Mouse (Mus musculus): ENCODE data around the gene Gm39115.
"Not testable (repeated sequence)": the region's sequence is repeated elsewhere in the genome, so short reads cannot be mapped to it uniquely, and the experiment has no call there.

The Gm39115 gene

DNA sequence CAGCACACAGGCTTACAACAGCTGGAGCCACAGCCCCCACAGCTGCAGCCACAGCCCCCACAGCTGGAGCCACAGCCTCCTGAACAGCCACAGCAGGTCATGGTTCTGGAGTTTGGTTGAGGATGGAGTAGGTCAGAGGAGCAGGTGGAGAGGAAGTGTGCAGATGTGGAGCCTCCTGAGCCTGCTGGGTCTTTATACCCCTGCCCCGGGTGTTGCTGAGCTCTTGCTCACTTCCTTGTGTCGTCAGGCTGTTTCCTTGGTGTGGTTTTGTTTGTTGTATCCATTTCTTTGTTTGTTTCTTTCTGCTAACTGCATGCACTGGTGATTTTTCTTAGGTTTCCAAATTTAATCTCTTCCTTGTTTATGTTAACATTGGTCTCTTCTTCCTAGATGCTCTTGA lies at the start of gene Gm39115:
Gene Gm39115 (minus strand): TSS at position 101 of the 400 bp plus-strand sequence.
- DNase-seq = not testable (repeated sequence)

- DNase-seq = no peak
Observed at GRCm38 (mm10) chr7:142181021-142181420, 45.2 kb upstream of the Gm39115 start.

GRCm38 (mm10) chr7:142178685-142179084 lies 42.9 kb upstream of the Gm39115 start:
- DNase-seq = no peak

DNA sequence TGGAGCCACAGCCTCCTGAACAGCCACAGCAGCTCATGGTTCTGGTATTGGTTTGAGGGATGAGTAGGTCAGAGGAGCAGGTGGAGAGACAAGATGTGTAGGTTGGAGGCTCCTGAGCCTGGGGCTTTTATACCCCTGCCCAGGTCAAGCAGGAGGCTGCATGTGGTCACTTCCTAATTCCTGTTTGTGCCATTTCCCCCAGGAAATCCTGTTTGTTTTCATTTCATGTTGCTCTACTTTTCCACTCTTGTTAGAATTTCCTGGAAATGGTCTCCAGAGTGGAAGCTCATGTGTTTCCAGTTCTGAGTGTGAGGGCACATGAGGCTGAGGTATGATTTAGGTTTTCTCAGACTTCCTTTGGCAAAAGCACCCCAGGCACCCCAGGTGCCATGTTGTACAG lies 40.1 kb upstream of the Gm39115 start, which contains the start of gene Krtap5-2:
Gene Krtap5-2 (minus strand): TSS at position 101 of the 400 bp plus-strand sequence.
- DNase-seq = not testable (repeated sequence)

DNA sequence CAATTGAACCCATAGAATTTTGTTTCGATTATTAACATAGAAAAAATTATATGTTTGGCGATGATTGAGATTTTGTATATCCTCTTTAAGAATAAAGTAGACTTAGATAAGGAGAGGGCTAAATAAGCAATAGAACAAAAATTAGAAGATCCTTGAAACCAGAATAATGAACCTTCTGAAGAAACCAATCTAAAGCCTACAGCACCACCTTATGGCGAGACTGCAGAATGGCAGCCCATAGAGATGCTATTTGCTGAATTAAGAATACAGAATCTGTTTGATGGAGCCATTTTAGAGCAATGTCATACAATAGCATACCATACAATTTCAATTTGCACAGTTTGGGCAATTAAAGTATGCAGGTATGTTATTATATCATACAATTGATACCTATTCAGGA lies 34.0 kb upstream of the Gm39115 start:
- no peak for DNase-seq

GRCm38 (mm10) chr7:142165639-142166038 lies 29.8 kb upstream of the Gm39115 start, which contains the start of gene Gm4553:
Gm4553 (minus strand) TSS chr7:142165739.
- not testable (repeated sequence) for DNase-seq

DNA sequence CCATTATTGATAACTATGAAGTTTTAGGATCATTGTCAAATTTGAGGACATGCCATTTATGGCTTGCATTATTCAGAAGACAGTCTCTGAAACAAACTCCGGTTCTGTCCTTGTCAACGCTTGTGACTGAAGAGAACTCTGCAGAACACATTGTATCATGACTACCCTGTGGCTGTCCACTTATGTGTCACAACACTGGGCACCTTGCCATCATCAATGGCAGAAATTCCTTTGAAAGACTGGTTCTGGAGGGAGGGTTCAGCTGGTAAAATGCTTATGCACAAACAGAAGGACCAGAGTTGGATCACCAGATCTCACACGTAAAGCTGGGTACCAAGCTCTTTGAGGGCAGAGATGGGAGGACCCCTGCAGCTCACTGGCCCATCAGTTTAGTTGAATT lies 23.5 kb upstream of the Gm39115 start:
- DNase-seq = no peak

DNA sequence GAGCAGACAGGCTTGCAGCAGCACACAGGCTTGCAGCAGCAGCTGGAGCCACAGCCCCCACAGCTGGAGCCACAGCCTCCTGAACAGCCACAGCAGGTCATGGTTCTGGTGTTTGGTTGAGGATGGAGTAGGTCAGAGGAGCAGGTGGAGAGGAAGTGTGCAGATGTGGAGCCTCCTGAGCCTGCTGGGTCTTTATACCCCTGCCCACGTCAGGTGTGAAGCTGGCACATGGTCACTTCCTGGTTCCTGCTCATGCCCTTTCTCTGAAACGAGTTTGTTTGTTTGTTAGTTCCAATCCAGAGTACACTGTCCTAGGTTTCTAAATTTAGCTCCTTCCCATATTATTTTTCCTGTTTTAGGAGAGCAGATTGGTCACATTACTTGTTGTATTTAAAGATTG lies 21.2 kb upstream of the Gm39115 start, which contains the start of gene Gm29735:
Gene Gm29735 (minus strand): TSS at position 101 of the 400 bp plus-strand sequence.
- not testable (repeated sequence) for DNase-seq

DNA sequence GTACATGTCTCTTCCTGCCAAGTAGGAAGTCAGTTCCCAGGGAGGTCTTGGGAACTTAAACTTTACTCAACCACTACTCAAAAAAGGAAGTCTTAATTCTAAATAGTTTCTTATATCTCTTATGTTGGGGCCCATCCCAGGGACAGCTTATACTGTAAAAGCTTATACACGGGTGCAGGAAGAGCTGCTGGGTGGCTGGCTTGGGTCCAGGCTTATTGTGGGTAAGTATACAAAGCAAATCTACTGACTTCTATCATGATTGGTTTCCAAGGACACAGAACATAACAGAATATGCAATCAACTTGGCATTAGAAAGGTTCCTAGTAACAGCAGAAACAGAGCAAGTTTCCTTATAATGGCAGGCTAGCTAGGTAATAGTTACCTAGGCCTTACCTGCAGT lies 19.5 kb upstream of the Gm39115 start:
- DNase-seq = no peak

- DNase-seq = no peak
Observed at GRCm38 (mm10) chr7:142152191-142152590, 16.4 kb upstream of the Gm39115 start.

DNA sequence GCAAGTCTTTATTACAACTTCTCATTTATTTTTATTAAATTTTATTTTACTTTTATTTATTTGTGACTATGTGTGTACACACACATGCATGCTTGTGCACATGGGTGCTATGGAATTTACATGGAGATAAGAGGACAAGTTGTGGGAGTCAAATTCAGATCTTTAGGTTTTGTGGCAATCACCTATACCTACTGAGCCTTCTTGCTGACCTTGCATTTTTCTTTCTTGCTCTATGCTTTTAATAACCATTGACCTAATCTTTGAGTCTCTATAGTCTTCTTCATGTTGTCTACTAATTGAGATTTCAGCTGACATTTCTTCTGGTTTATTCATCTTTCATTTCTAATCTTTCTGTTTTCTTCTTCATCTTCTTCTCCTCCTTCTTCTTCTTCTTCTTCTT lies 12.8 kb upstream of the Gm39115 start:
- DNase-seq = no peak

- DNase-seq = peak; percentile 60 to 72
Observed at GRCm38 (mm10) chr7:142146033-142146432, 10.2 kb upstream of the Gm39115 start.

- no peak for DNase-seq
Observed at GRCm38 (mm10) chr7:142145413-142145940, 9.6 kb upstream of the Gm39115 start.

- DNase-seq = no peak
Observed at GRCm38 (mm10) chr7:142144507-142144906, 8.7 kb upstream of the Gm39115 start, which contains the start of gene Gm45337. Gm45337 (minus strand) TSS chr7:142144607.

- DNase-seq = not testable (repeated sequence)
Observed at GRCm38 (mm10) chr7:142143506-142144010, 7.7 kb upstream of the Gm39115 start.

- no peak for DNase-seq
Observed at GRCm38 (mm10) chr7:142140696-142141095, 4.9 kb upstream of the Gm39115 start.

GRCm38 (mm10) chr7:142134206-142134995 lies 1.4 kb downstream of the Gm39115 start:
- peak; percentile 35 to 50 for DNase-seq

DNA sequence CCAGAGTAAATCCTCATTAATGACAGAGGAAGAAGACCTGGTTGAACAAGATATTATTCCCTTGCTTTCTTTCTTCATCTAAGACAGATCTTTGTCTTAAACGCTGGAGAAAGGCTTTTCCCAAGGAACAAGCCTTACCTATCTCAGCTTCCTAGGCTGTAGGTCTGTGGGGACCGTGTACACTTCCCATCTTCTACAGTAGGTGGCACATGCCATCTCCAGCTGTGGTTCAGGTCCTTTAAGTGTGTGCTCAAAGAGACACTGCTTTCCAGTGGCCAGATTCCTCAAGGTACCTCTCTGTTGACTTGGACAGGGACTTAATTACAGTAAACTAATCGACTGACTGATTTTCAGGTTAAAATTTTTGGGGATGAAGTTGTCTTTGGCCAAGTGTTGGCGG lies 7.0 kb downstream of the Gm39115 start:
- no peak for DNase-seq

- not testable (repeated sequence) for DNase-seq
Observed at GRCm38 (mm10) chr7:142120629-142121028, 15.2 kb downstream of the Gm39115 start, which contains the start of gene Gm45618. Gm45618 (minus strand) TSS chr7:142120729.

DNA sequence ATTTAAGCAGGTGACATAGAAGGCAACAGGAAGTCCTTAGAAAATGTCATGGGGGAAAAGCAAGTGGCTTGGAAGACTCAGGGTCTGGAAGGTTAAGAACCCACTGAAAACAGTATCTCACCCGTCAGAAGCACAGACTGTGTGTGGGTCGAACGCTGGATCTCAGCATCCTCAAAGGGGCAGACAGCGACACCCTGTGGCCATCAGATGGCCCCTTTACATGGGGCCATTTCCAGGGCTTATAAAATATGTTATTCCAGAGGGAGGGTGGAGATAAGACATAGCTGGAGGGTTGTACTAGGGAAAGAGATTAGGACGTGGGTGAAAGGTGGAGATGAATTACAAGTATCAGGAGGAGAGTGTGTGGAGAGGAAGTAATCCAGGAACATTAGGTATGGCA lies 16.2 kb downstream of the Gm39115 start:
- peak; percentile 28 to 33 for DNase-seq

GRCm38 (mm10) chr7:142104747-142105146 lies 31.1 kb downstream of the Gm39115 start:
- DNase-seq = no peak

- peak; percentile 85 to 90 for DNase-seq
Observed at GRCm38 (mm10) chr7:142097776-142098175, 38.1 kb downstream of the Gm39115 start.

- no peak for DNase-seq
Observed at GRCm38 (mm10) chr7:142096701-142097100, 39.1 kb downstream of the Gm39115 start.

Measured in kidney, postnatal 4 days (tissue).